Mouse (Mus musculus) testis, adult 2 months (tissue): ENCODE results near the gene Adgb.

ENCODE experiments used
- CTCF ChIP-seq: fragments of 200-500 bp; IDR thresholded peaks from 2 replicates; pipeline ENCODE4 v1.5.1; 2012; ENCODE audit warnings: low read depth, mild to moderate bottlenecking, inconsistent platforms, low read length, moderate library complexity; ENCODE audit not compliant: control insufficient read depth, insufficient read depth, insufficient replicate concordance
- POLR2A ChIP-seq: fragments of 200-500 bp; IDR thresholded peaks from 2 replicates; pipeline ENCODE4 v1.6.1; 2012; ENCODE audit warnings: low read depth, mild to moderate bottlenecking, inconsistent platforms, low read length, moderate library complexity; ENCODE audit not compliant: control insufficient read depth

DNA sequence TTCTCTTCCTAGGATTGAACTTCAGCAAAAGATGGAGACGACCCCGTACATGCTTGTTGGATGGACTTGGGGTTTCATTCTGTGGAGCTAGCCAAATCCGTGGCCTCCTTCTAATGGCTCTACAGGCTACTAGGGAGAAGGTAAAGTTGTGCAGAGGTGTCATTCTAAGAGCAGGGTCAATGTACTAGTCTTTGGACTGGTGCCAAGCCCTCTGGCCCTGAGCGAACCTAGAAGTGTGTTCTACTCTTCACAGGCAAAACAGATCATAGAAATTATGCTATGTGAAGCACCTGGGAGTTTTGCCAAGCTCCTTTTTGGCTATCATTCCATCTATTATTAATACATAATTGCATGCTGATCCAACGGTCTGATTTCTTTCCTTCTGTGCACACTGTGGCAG is 157.6 kb downstream of the Adgb start:
- TF ChIP-seq CTCF: no peak
- no peak for TF ChIP-seq POLR2A
